Mouse (Mus musculus) olfactory bulb, adult 2 months (tissue): ENCODE results near the gene Trip12.

Source experiments
- CTCF ChIP-seq: fragments of 200-500 bp; IDR thresholded peaks from 2 replicates; pipeline ENCODE4 v1.5.1; 2012; ENCODE audit warnings: low read depth, mild to moderate bottlenecking, low read length, moderate library complexity; ENCODE audit not compliant: insufficient read depth
- POLR2A ChIP-seq: fragments of 200-500 bp; IDR thresholded peaks from 2 replicates; pipeline ENCODE4 v1.6.1; 2012; ENCODE audit warnings: mild to moderate bottlenecking, low read depth, low read length, moderate library complexity; ENCODE audit not compliant: insufficient read depth

DNA sequence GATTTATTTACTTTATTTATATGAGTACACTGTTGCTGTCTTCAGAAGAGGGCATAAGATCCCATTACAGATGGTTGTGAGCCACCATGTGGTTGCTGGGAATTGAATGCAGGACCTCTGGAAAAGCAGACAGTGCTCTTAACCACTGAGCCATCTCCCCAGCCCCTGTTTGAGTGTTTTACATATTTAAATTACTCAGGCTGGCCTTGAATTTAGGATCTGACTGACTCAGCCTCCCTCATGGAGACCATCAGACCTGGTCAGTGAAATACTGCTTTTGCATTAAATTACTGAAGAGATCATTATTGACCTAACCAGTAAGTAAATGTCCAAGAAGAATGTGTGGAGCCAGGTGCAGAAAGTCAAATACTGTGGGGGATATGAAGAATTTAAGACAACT, 28.0 kb upstream of the Trip12 start:
- no peak for TF ChIP-seq CTCF
- no peak for TF ChIP-seq POLR2A
